Mouse (Mus musculus): Measurements from ENCODE around the gene Prrc2a. TPM values are rescaled to one million over a fixed set of nuclear protein-coding genes. Genes with fewer than 3 reads are reported as not detected.

Prrc2a gene
- total RNA-seq, 2 experiments from 2014 or later: 88.4 to 93.0 TPM

DNA sequence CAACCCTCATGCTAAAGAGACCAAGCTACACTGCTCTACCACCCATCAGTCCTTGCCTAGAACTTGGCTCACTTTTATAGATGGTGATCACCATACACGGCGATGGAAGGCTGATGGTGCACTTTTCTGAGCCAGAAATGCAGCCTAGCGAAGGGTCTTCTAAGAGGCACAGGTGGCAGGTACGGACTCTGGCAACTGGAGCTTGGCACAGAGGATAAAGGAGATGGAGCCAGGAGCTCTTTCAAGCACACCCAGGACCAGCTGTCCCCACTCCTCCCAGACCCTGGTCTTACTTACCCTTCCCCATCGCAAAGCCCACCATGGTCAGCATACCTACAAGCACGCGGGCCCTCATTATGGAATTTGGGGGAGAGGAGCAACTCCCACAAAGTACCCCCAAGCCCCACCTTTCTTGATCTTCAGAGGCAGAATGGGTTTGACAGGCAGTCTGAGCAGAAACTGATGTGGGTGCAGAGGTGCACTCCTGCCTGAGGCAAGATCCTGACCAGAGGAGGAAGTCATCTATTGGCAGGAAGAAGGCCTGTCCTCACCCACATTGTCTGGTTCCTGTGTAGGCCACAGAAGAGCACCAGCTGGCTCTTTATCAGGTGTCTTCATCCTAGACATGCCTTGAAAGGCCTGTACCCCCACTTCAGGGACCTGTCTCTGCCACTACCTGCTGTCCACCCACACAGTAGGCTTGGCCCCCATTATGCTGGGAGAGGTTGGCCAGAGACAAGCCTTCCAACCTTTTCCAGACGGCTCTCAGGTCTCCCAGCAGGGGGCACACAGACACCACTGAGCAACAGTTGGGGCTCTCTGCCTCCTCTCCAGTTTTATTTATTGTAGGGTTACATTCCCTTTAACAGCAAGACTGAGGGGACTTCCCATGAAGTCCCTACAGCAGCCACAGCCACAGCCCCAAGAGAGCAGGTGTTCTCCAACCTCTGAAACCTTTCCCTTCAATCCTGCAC lies 49.4 kb downstream of the Prrc2a start, which contains the start of gene Ly6g5b:
Gene Ly6g5b, minus strand, starts transcription at position 383 of the 974 bp plus-strand sequence.
- DNase-seq: no peak
- intact Hi-C loops (cut with DNase I): no loop called here

DNA sequence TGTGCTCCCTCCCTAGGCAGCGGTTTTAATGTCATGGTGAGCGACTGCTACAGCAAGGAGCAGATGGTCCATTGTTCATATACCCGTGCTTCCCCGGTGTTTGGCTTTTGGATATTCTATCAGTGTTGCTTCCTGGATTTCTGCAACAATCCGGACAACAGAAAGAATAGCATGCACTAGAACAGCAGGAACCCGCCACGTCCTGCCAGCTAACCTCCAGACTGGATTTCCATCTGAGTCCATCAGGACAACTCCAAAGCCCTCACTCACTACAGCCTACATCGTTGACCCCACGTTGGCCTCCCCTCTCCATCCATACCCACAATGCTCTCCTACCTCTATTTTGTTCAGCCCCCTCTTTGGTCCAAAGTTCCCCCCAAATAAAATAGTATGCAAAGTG lies 52.9 kb downstream of the Prrc2a start:
- no peak for DNase-seq
- intact Hi-C loops (cut with DNase I): no loop called here

DNA sequence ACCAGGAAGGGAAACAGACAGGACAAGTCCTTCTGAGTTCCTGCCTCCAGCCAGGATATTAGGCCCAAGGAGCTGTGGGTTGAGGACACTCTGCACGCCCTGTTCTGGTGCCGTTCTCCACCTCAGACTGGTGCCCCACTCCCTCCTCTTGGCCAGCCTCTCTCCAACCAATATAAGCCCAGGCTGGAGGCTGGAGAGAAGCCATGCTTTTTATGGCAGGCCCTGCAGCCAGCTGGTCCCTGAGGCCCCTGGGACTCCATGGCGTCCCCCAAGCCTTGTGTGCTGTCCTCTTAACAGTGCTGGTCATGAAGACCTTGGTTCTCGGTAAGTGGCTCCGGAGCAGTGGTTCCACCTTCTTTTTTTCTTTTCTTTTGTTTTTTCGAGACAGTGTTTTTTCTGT lies 56.6 kb downstream of the Prrc2a start, which contains the start of gene Ly6g5c:
Gene Ly6g5c, plus strand, starts transcription at position 183 of the 400 bp plus-strand sequence.
- intact Hi-C loops (cut with DNase I): no loop called here
- DNase-seq: no peak

DNA sequence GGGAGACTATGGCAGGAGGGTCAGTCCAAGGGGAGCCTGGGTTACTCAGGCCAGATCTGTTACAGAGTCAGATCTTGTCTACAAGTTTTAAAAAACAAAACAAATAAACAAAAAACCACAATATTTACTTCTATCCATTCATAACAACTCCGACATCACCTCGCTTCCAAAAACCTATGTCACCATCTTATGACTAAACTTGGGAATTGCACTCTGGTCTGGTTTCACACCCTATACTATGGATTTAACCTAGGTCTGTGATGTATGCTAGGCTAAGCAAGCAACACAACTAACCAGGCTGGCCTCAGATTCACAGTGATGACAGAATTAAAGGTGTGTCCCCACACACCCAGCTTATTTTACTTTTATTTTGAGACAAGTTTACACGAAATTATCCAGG lies 58.2 kb downstream of the Prrc2a start:
- DNase-seq: no peak
- intact Hi-C loops (cut with DNase I): loop anchor here (2.0 kb wide), 1 partner anchor 36 kb away; no protein-coding TSS in a partner anchor

DNA sequence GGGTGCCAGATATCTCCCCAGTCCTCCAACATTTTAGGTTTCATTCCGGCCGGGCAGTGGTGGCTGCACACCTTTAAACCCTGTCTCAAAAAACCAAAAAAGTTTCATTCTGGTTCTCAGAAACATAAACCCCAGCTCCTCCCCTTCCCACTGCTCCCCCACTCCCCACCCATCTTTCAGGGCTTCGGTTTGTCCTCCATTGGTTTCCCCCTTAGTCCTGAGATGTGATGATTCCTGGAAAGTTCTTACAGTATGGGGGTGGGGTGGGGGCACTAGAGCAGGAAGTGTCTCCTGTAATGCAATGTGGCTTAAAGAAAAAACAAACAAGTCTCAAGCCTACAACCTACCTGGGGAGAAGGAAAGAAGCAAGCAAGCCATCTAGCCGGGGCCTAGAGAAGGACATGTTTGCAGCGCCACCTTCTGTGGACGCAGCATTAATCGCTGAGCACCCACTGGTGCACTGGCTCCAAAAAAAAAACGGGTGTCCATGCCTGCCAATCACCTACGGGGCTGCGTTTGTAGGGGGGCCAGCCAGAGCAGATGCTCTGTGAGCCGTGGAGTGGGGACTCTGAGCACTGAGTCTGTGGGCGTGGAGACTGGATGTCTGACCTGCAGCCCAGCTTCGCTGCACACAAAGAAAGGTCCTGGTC lies 58.8 kb downstream of the Prrc2a start:
- intact Hi-C loops (cut with DNase I): loop anchor here (1.0 to 2.0 kb wide), 2 partner anchors 35 to 85 kb away; no protein-coding TSS in a partner anchor
- DNase-seq: no peak

DNA sequence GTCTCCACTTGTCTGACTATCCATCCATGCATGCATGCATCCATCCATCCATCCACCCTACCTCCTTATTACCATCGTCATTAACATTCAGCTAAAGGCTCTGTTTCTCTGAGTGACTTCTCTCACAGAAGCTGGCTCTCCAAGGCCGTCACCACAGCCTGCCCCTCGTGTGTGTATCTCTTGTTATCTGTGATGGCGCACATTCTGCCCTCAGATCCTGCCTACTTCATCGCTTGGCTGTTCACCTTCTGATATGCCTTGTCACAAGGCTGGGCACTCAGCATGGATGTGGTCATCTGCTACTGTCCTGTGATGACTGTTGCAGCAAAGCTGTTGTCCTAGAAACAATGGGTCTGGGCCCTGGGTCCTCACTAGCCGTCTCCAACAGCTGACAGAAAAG lies 59.9 kb downstream of the Prrc2a start:
- intact Hi-C loops (cut with DNase I): loop anchor here (1.0 kb wide), 1 partner anchor 83 kb away; no protein-coding TSS in a partner anchor
- DNase-seq: no peak

DNA sequence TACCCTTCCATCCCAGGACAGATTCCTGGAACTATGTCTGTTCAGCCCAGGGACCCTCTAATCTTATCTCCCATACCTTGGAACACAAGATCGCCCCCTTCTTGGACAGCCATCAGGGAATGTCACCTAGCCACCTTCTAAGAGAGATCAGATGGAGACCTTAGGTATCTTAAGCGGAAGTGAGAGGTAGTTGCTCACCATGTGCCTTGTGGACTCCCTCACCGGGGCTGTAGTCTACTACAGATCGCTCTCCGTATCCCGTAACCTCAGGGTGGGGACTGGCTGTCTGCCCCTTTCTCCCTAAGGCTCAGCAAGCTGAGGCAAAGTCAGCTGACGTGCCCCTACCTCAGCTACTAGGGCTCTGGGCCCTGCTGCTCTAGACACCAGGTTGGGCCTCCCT lies 60.6 kb downstream of the Prrc2a start:
- DNase-seq: no peak
- intact Hi-C loops (cut with DNase I): no loop called here

DNA sequence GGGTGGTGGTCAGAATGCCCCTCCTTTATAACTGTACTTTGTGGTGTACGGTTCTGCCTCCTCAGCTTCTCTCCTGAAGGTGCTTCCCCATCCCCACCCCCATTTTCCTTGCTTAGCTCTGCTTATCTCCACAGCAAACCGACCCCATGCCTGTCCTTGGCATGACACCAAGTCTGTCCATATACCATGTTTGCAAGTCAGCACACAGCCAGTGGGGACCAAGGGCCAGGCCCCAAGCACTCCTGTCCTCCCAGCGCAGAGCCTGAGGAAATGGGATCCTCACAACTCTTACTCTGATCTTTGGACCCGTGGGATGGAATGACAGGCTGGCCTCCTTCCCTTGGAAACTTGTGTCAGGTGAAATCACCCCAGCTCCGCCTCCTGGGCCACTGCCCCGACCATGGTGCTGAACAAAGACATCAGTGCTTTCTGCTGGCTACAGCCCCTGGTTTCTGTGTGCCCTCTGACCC lies 61.4 kb downstream of the Prrc2a start:
- intact Hi-C loops (cut with DNase I): no loop called here
- no peak for DNase-seq

DNA sequence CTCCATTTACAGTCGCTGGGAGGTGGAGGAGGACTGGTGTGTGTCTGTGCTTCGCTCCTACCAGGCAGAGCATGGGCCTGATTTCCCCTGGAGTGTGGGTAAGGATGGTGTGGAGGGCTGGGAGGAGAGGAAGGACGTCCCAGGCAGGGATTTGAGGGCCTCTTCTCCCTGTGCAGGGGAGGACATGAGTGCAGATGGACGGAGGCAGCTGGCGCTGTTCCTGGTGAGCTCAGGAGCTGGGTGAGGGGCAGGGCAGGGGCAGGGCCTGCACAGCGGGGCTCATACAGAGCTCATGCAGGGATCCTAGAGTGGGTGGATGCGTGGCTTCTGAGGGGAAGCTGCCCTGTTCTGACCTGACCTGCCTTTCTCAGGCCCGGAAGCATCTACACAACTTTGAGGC lies 62.4 kb downstream of the Prrc2a start:
- DNase-seq: no peak
- intact Hi-C loops (cut with DNase I): no loop called here

DNA sequence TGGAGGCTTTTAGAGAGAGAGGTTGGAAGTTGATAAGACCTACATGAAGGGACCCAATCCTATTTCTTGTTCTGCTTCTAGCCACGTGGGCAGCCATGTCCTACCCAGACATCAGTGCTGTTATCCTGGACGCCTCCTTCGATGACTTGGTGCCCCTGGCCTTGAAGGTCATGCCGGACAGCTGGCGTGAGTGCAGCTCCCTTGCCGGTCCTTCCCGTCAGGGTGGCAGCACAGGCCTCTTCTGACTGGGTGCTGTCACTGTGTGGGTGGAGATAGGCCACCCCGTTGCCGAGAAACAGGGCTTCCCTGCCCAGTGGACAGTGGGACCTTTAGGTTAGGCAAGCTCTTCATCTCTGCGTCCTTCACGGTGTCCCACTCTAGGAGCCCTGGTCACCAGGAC lies 63.5 kb downstream of the Prrc2a start:
- no peak for DNase-seq
- intact Hi-C loops (cut with DNase I): no loop called here

DNA sequence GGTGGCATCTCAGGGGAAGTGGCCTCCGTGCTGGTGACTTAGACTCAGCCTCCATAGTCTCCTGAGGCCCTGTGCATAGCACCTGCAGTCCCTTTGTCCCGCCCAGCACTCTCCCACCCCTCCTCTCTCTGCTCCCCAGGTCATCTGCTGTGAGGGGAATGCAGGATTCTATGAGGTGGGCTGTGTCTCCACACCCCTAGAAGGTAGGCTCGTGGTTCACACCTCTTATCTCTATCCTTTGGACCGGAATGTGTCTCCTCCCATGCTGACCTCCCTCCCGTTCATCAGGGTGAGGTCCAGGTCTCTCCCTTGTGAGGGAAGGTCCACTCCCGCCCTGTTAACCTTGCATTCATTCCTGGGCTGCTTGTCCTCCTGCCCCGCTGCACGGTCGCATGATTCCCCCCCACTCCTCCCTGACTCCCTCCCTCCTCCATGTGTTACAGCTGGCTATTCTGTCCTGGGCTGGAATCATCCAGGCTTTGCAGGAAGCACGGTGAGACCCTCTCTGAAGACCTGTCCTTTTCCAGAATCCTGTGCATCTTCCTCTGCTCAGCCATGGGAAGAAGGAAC lies 64.4 kb downstream of the Prrc2a start:
- no peak for DNase-seq
- intact Hi-C loops (cut with DNase I): no loop called here

Small RNAs within 50 kb of the gene (microRNA-seq; reads per million reads assigned to microRNA genes)
- gene Mir6973a (0 reads per million in 2 experiments), gene Mir6974 (0 reads per million in 2 experiments)

Other genes starting within 250 kb of the Prrc2a start
- gene Neu1, start 233.6 kb downstream of the Prrc2a start, total RNA-seq (2021): 1 to 10 TPM; 8.0 to 8.5 TPM
- gene Hspa1b, start 205.7 kb downstream of the Prrc2a start, total RNA-seq (2021): 1 to 10 TPM; 4.6 to 6.1 TPM
- not detected for gene Gm20481, start 195.0 kb downstream of the Prrc2a start, total RNA-seq (2021)
- 10 to 100 TPM in 1 of 2 experiments, 1 to 10 TPM in 1; 8.8 to 10.1 TPM for gene Hspa1a, start 192.7 kb downstream of the Prrc2a start, total RNA-seq (2021)
- 10 to 100 TPM; 18.6 to 23.2 TPM for gene Hspa1l, start 192.2 kb downstream of the Prrc2a start, total RNA-seq (2021)
- 10 to 100 TPM; 13.1 to 15.3 TPM for gene Lsm2, start 183.0 kb downstream of the Prrc2a start, total RNA-seq (2021)
- gene Vars, start 163.9 kb downstream of the Prrc2a start, total RNA-seq (2021): 10 to 100 TPM; 29.3 to 31.8 TPM
- 10 to 100 TPM; 11.3 to 12.8 TPM for gene Vwa7, start 148.3 kb downstream of the Prrc2a start, total RNA-seq (2021)
- gene Sapcd1, start 136.9 kb downstream of the Prrc2a start, total RNA-seq (2021): not detected
- under 1 TPM; 0.20 to 0.35 TPM for gene Msh5, start 118.2 kb downstream of the Prrc2a start, total RNA-seq (2021)
- 10 to 100 TPM; 10.9 to 12.0 TPM for gene Clic1, start 114.9 kb downstream of the Prrc2a start, total RNA-seq (2021)
- 1 to 10 TPM; 8.4 to 8.9 TPM for gene Ddah2, start 105.9 kb downstream of the Prrc2a start, total RNA-seq (2021)
- gene Ly6g6c, start 99.5 kb downstream of the Prrc2a start, total RNA-seq (2021): not detected
- gene Mpig6b, start 98.7 kb downstream of the Prrc2a start, total RNA-seq (2021): not detected
- not detected for gene Ly6g6e, start 88.0 kb downstream of the Prrc2a start, total RNA-seq (2021)
- gene Ly6g6d, start 86.8 kb downstream of the Prrc2a start, total RNA-seq (2021): 1 to 10 TPM in 1 of 2 experiments, not detected in 1; 1.8 TPM
- not detected for gene Ly6g6f, start 79.3 kb downstream of the Prrc2a start, total RNA-seq (2021)
- 10 to 100 TPM; 67.7 to 73.9 TPM for gene Abhd16a, start 75.6 kb downstream of the Prrc2a start, total RNA-seq (2021)
- not detected for gene Ly6g5c, start 56.6 kb downstream of the Prrc2a start, total RNA-seq (2021)
- gene Ly6g5b, start 49.5 kb downstream of the Prrc2a start, total RNA-seq (2021): not detected
- gene Gpank1, start 43.4 kb downstream of the Prrc2a start, total RNA-seq (2021): 1 to 10 TPM; 6.0 to 7.8 TPM
- gene Csnk2b, start 42.8 kb downstream of the Prrc2a start, total RNA-seq (2021): 100 to 1,000 TPM; 145 to 170 TPM
- 10 to 100 TPM; 13.0 to 17.0 TPM for gene D17H6S53E, start 38.5 kb downstream of the Prrc2a start, total RNA-seq (2021)
- gene Apom, start 32.8 kb downstream of the Prrc2a start, total RNA-seq (2021): not detected
- gene Bag6, start 29.7 kb downstream of the Prrc2a start, total RNA-seq (2021): 100 to 1,000 TPM; 191 to 208 TPM
- gene Aif1, start 11.2 kb upstream of the Prrc2a start, total RNA-seq (2021): under 1 TPM in 1 of 2 experiments, not detected in 1; 0.47 TPM
- 1 to 10 TPM in 1 of 2 experiments, under 1 TPM in 1; 0.74 to 1.5 TPM for gene Lst1, start 23.5 kb upstream of the Prrc2a start, total RNA-seq (2021)
- under 1 TPM in 1 of 2 experiments, not detected in 1; 0.46 TPM for gene Ltb, start 29.5 kb upstream of the Prrc2a start, total RNA-seq (2021)
- under 1 TPM in 1 of 2 experiments, not detected in 1; 0.46 TPM for gene Tnf, start 37.1 kb upstream of the Prrc2a start, total RNA-seq (2021)
- under 1 TPM; 0.36 to 0.62 TPM for gene Lta, start 40.5 kb upstream of the Prrc2a start, total RNA-seq (2021)
- not detected for gene Gm16181, start 55.9 kb upstream of the Prrc2a start, total RNA-seq (2021)
- 1 to 10 TPM; 1.7 to 2.4 TPM for gene Atp6v1g2, start 68.8 kb upstream of the Prrc2a start, total RNA-seq (2021)
- gene Nfkbil1, start 70.9 kb upstream of the Prrc2a start, total RNA-seq (2021): 1 to 10 TPM; 5.5 to 8.7 TPM
- 10 to 100 TPM; 67.7 to 83.0 TPM for gene Ddx39b, start 76.8 kb upstream of the Prrc2a start, total RNA-seq (2021)
- gene H2-D1, start 97.8 kb upstream of the Prrc2a start, total RNA-seq (2021): 10 to 100 TPM; 28.2 to 39.1 TPM
- under 1 TPM; 0.38 to 0.47 TPM for gene H2-Q1, start 155.5 kb upstream of the Prrc2a start, total RNA-seq (2021)
- gene H2-Q2, start 177.3 kb upstream of the Prrc2a start, total RNA-seq (2021): under 1 TPM; 0.20 to 0.77 TPM
- 1 to 10 TPM; 3.6 to 4.0 TPM for gene H2-Q4, start 214.7 kb upstream of the Prrc2a start, total RNA-seq (2021)

All from gastrocnemius, postnatal 36 days (tissue).